Mouse (Mus musculus): ENCODE measurements around the gene Rfx2. TPM values are rescaled to one million over a fixed set of nuclear protein-coding genes. Genes with fewer than 3 reads are reported as not detected.
A peak's percentile ranks its signal among the peaks of the same experiment; 100 is the strongest.

Rfx2 gene
- total and polyA plus RNA-seq, 2 experiments from 2014 or later, result 4.4 to 9.8 TPM

DNA sequence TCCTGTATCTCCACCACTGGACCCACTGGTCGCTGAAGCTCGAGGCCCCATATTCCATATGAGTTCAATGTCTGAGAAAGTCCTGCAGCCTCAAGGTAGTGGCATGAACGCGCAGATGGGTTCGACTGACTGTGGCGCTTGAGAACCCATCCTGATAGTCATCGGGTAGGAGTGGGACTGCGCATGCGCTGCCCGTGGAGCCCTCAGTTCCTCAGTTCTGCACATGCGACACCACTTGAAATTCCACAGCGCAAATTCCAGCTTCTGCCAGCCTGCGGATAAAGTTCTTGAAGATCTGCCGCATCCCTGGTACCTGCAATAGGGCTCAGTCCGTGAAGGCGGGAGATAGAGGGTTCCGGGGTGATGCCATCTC is 90.0 kb downstream of the Rfx2 start:
- Histone ChIP-seq H3K36me3 (ENCODE audit: insufficient read depth, low read length) (no peaks in the 10 kb centered on the region), H3K4me2 (ENCODE audit: low read depth, low read length) (no peak overlapping the region), H3K4me1 (ENCODE audit: insufficient read depth, low read length) (no peaks in the 10 kb centered on the region), H3K9ac (replicated peaks; ENCODE audit: low read length) (no peak overlapping the region), H3K27ac (no peak overlapping the region), H3K4me3 (ENCODE audit: low read length) (no peak overlapping the region), H3K9me3 (ENCODE audit: low read length) (no peaks in the 10 kb centered on the region), H3K27me3 (ENCODE audit: insufficient read depth, low read length) (no peaks in the 10 kb centered on the region)
- no peak for TF ChIP-seq CTCF (IDR thresholded peaks at IDR 0.05; ENCODE audit: low read depth)
- 84% methylated on average over 17 of the region's 17 CpGs for WGBS
- DNase-seq (ENCODE audit: low spot score) (no peak), ATAC-seq (no peak)

DNA sequence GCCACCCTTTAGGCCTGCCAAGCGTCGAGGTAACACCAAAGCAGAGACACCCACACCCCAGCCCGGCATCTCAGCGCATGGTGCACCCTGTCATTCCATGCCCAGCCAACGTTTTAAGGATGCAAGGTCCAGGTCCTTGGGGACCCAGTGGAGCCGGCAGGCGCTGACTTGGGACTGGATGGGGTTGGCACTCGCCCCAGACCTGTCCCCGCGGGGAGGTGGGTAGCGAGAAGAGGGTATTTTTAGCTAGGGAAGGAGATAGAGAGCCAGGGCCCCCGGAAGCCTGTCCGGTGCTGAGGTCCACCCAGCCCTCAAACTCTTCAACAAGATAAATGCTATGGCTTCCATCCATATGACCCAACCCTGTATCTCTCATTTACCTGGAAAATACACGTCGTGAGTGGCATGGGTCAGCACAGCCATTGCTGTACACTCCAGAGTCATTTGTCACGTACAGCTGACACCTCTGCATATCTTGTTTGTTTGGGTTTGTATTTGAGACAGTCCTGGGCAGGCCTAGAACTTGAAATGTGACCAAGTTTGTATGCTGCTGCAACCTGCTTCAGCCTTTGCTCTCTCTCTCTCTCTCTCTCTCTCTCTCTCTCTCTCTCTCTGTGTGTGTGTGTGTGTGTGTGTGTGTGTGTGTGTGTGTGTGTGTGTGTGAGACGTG is 90.6 kb downstream of the Rfx2 start:
- Histone ChIP-seq H3K4me3 (ENCODE audit: low read length) (no peak overlapping the region), H3K27ac (no peak overlapping the region), H3K9me3 (ENCODE audit: low read length) (no peaks in the 10 kb centered on the region), H3K9ac (replicated peaks; ENCODE audit: low read length) (no peak overlapping the region), H3K4me1 (ENCODE audit: insufficient read depth, low read length) (no peaks in the 10 kb centered on the region), H3K4me2 (ENCODE audit: low read depth, low read length) (no peak overlapping the region), H3K36me3 (ENCODE audit: insufficient read depth, low read length) (no peaks in the 10 kb centered on the region), H3K27me3 (ENCODE audit: insufficient read depth, low read length) (no peaks in the 10 kb centered on the region)
- no peak for DNase-seq (ENCODE audit: low spot score)
- no peak for TF ChIP-seq CTCF (IDR thresholded peaks at IDR 0.05; ENCODE audit: low read depth)
- no peak for ATAC-seq
- 80% methylated on average over 17 of the region's 17 CpGs for WGBS

DNA sequence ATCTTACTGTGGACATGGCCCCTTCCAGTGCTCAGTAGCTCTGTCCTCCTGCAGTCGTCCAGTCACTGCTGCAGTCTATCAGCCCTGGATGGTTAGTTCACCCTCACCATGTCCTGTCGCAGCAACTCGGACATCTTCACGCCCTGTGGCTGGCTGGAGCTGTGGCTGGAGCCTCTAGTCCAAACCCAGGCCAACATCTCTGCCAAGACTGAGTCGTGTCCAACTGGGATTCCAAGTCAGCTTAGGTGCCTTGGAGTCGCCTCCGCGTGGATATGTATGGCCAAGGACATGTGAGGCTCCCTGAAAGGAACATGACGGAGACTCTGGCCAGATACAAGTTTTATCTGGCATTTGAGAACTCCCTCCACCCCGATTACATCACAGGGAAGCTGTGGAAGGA is 92.6 kb downstream of the Rfx2 start:
- Histone ChIP-seq H3K27ac (no peak overlapping the region), H3K9me3 (ENCODE audit: low read length) (no peaks in the 10 kb centered on the region), H3K36me3 (ENCODE audit: insufficient read depth, low read length) (no peaks in the 10 kb centered on the region), H3K4me1 (ENCODE audit: insufficient read depth, low read length) (no peaks in the 10 kb centered on the region), H3K27me3 (ENCODE audit: insufficient read depth, low read length) (no peaks in the 10 kb centered on the region), H3K4me2 (ENCODE audit: low read depth, low read length) (no peak overlapping the region), H3K4me3 (ENCODE audit: low read length) (no peak overlapping the region), H3K9ac (replicated peaks; ENCODE audit: low read length) (no peak overlapping the region)
- 79% methylated on average over 10 of the region's 10 CpGs for WGBS
- TF ChIP-seq CTCF (IDR thresholded peaks at IDR 0.05; ENCODE audit: low read depth), result no peak
- DNase-seq (ENCODE audit: low spot score) (no peak), ATAC-seq (no peak)

- H3K4me2 ChIP-seq (ENCODE audit: low read depth, low read length), result no peak overlapping the region
- H3K9ac ChIP-seq (replicated peaks; ENCODE audit: low read length), result no peak overlapping the region
- no peak overlapping the region for H3K27ac ChIP-seq
- no peaks in the 10 kb centered on the region for H3K36me3 ChIP-seq (ENCODE audit: insufficient read depth, low read length)
- WGBS, result 47% methylated on average over 8 of the region's 8 CpGs
- no peak overlapping the region for H3K4me3 ChIP-seq (ENCODE audit: low read length)
- DNase-seq (ENCODE audit: low spot score), result no peak
- H3K27me3 ChIP-seq (ENCODE audit: insufficient read depth, low read length), result no peaks in the 10 kb centered on the region
- H3K9me3 ChIP-seq (ENCODE audit: low read length), result no peaks in the 10 kb centered on the region
- peak; percentile 38 for TF ChIP-seq CTCF (IDR thresholded peaks at IDR 0.05; ENCODE audit: low read depth)
- no peak for ATAC-seq
- no peaks in the 10 kb centered on the region for H3K4me1 ChIP-seq (ENCODE audit: insufficient read depth, low read length)
Measured at GRCm38 (mm10) chr17:56736534-56736933, 94.3 kb downstream of the Rfx2 start.

GRCm38 (mm10) chr17:56729656-56730055 is 101.2 kb downstream of the Rfx2 start:
- WGBS, result 27% methylated on average over 2 of the region's 2 CpGs
- no peak for ATAC-seq
- no peaks in the 10 kb centered on the region for H3K27me3 ChIP-seq (ENCODE audit: insufficient read depth, low read length)
- H3K36me3 ChIP-seq (ENCODE audit: insufficient read depth, low read length), result no peaks in the 10 kb centered on the region
- no peaks in the 10 kb centered on the region for H3K9me3 ChIP-seq (ENCODE audit: low read length)
- DNase-seq (ENCODE audit: low spot score), result no peak
- TF ChIP-seq CTCF (IDR thresholded peaks at IDR 0.05; ENCODE audit: low read depth), result no peak
- H3K4me2 ChIP-seq (ENCODE audit: low read depth, low read length), result no peak overlapping the region
- no peaks in the 10 kb centered on the region for H3K4me1 ChIP-seq (ENCODE audit: insufficient read depth, low read length)
- H3K4me3 ChIP-seq (ENCODE audit: low read length), result no peak overlapping the region
- H3K9ac ChIP-seq (replicated peaks; ENCODE audit: low read length), result no peak overlapping the region
- H3K27ac ChIP-seq, result no peak overlapping the region

- TF ChIP-seq CTCF (IDR thresholded peaks at IDR 0.05; ENCODE audit: low read depth), result no peak
- peak; percentile 23 for DNase-seq (ENCODE audit: low spot score)
- Histone ChIP-seq H3K27ac (no peak overlapping the region), H3K4me2 (ENCODE audit: low read depth, low read length) (no peak overlapping the region), H3K4me1 (ENCODE audit: insufficient read depth, low read length) (no peaks in the 10 kb centered on the region), H3K4me3 (ENCODE audit: low read length) (no peak overlapping the region), H3K9ac (replicated peaks; ENCODE audit: low read length) (no peak overlapping the region), H3K27me3 (ENCODE audit: insufficient read depth, low read length) (no peaks in the 10 kb centered on the region), H3K36me3 (ENCODE audit: insufficient read depth, low read length) (no peaks in the 10 kb centered on the region), H3K9me3 (ENCODE audit: low read length) (no peaks in the 10 kb centered on the region)
- no peak for ATAC-seq
- 28% methylated on average over 6 of the region's 6 CpGs for WGBS
Measured at GRCm38 (mm10) chr17:56729151-56729550, 101.7 kb downstream of the Rfx2 start.

GRCm38 (mm10) chr17:56728117-56728516 is 102.7 kb downstream of the Rfx2 start:
- Histone ChIP-seq H3K36me3 (ENCODE audit: insufficient read depth, low read length) (peaks cover 9% of the 10 kb centered on the region; the same call in 1 of the 2 replicates), H3K27ac (no peak overlapping the region), H3K4me1 (ENCODE audit: insufficient read depth, low read length) (no peaks in the 10 kb centered on the region), H3K9me3 (ENCODE audit: low read length) (no peaks in the 10 kb centered on the region), H3K4me3 (ENCODE audit: low read length) (no peak overlapping the region), H3K27me3 (ENCODE audit: insufficient read depth, low read length) (no peaks in the 10 kb centered on the region), H3K4me2 (ENCODE audit: low read depth, low read length) (no peak overlapping the region), H3K9ac (replicated peaks; ENCODE audit: low read length) (0 out of 2 replicates have a peak overlapping the region, but pooled peaks have one; percentile 6)
- WGBS, result 35% methylated on average over 12 of the region's 12 CpGs
- TF ChIP-seq CTCF (IDR thresholded peaks at IDR 0.05; ENCODE audit: low read depth), result no peak
- DNase-seq (ENCODE audit: low spot score), result no peak
- no peak for ATAC-seq

All from hindbrain, postnatal 0 days (tissue).